Mouse (Mus musculus) CH12.LX (cell line): ENCODE measurements around the gene Fkbp10. TPM values are rescaled to one million over a fixed set of nuclear protein-coding genes. Genes with fewer than 3 reads are reported as not detected.

ENCODE experiments used
- DNase-seq: peaks from one replicate; pipeline ENCODE4 v3.0.0-alpha.2; 2013; ENCODE audit errors: extremely low read depth
- H3K27ac ChIP-seq: 2 replicates; pipeline ENCODE4 v1.5.1; 2012; ENCODE audit warnings: low read depth, mild to moderate bottlenecking, control low read depth, moderate library complexity; ENCODE audit not compliant: insufficient read depth
- H3K27me3 ChIP-seq: replicated peaks from 2 replicates; pipeline ENCODE3; 2012; ENCODE audit warnings: inconsistent platforms
- H3K36me3 ChIP-seq, 2 experiments: replicated peaks in 1 of 2; 2 replicates each; pipeline versions ENCODE3 to v1.6.1; 2012; ENCODE audit warnings: inconsistent platforms in 1 of 2, low read length in 1 of 2, mild to moderate bottlenecking in 1 of 2, mixed read lengths in 1 of 2, moderate library complexity in 1 of 2; ENCODE audit not compliant: control insufficient read depth in 1 of 2, insufficient read depth in 1 of 2
- H3K4me1 ChIP-seq, 2 experiments: 2 replicates each; pipeline ENCODE4 v1.6.1; 2012; ENCODE audit warnings: inconsistent platforms in 1 of 2, moderate library complexity in 1 of 2; ENCODE audit not compliant: insufficient read depth in 2 of 2, control insufficient read depth in 1 of 2
- H3K4me2 ChIP-seq: 2 replicates; pipeline ENCODE4 v1.6.1; 2012; ENCODE audit warnings: low read depth, mild to moderate bottlenecking, control low read depth; ENCODE audit not compliant: poor library complexity, insufficient read depth, severe bottlenecking
- H3K4me3 ChIP-seq, 3 experiments: fragments of 150-350 bp in 1 of 3; sonication (generic) in 1 of 3; replicated peaks in 1 of 3; 2 replicates each; pipeline versions ENCODE3 to v1.5.1; 2011 to 2012; ENCODE audit warnings: low read depth in 2 of 3, low read length in 2 of 3, mild to moderate bottlenecking in 2 of 3, moderate library complexity in 2 of 3, control low read depth in 1 of 3, improper control_type of control experiment in 1 of 3, inconsistent platforms in 1 of 3, mixed read lengths in 1 of 3; ENCODE audit not compliant: poor library complexity in 1 of 3
- H3K79me2 ChIP-seq: replicated peaks from 2 replicates; pipeline ENCODE4 v1.6.1; 2012; ENCODE audit warnings: mild to moderate bottlenecking, moderate library complexity; ENCODE audit not compliant: control insufficient read depth, poor library complexity, insufficient read depth, severe bottlenecking; ENCODE audit errors: extremely low read depth
- H3K9ac ChIP-seq: 2 replicates; pipeline ENCODE4 v1.6.1; 2012; ENCODE audit warnings: low read depth, mild to moderate bottlenecking, control low read depth, moderate library complexity; ENCODE audit not compliant: insufficient read depth
- H3K9me3 ChIP-seq: replicated peaks from 2 replicates; pipeline ENCODE3; 2012; ENCODE audit warnings: low read length, inconsistent platforms, mixed read lengths
- BHLHE40 ChIP-seq: IDR thresholded peaks from 2 replicates; pipeline ENCODE4 v1.6.1; 2011; ENCODE audit warnings: mild to moderate bottlenecking, low read depth, low read length, improper control_type of control experiment
- CHD1 ChIP-seq: IDR thresholded peaks from 2 replicates; pipeline ENCODE4 v1.6.1; 2012; ENCODE audit warnings: low read depth, low read length, improper control_type of control experiment, inconsistent platforms
- CHD2 ChIP-seq: IDR thresholded peaks from 2 replicates; pipeline ENCODE4 v1.6.1; 2011; ENCODE audit warnings: low read length, improper control_type of control experiment
- CTCF ChIP-seq, 2 experiments: IDR thresholded peaks in 1 of 2; conservative IDR thresholded peaks in 1 of 2; 2 replicates each; pipeline ENCODE4 v1.5.1; 2011 to 2012; ENCODE audit warnings: low read depth in 2 of 2, low read length in 2 of 2, improper control_type of control experiment in 1 of 2, inconsistent platforms in 1 of 2, mild to moderate bottlenecking in 1 of 2, moderate library complexity in 1 of 2
- ELF1 ChIP-seq: IDR thresholded peaks from 2 replicates; pipeline ENCODE4 v1.6.1; 2014; ENCODE audit warnings: low read depth, mild to moderate bottlenecking, inconsistent platforms, low read length, improper control_type of control experiment
- EP300 ChIP-seq: IDR thresholded peaks from 2 replicates; pipeline ENCODE4 v1.6.1; 2011; ENCODE audit warnings: low read length, improper control_type of control experiment
- HCFC1 ChIP-seq: IDR thresholded peaks from 2 replicates; pipeline ENCODE4 v1.6.1; 2012; ENCODE audit warnings: low read depth, mild to moderate bottlenecking, inconsistent platforms, low read length, improper control_type of control experiment
- IRF4 ChIP-seq: IDR thresholded peaks from 2 replicates; pipeline ENCODE4 v1.6.1; 2014; ENCODE audit warnings: low read depth, mild to moderate bottlenecking, inconsistent platforms, low read length, improper control_type of control experiment
- MAFK ChIP-seq: IDR thresholded peaks from 2 replicates; pipeline ENCODE4 v1.6.1; 2011; ENCODE audit warnings: low read length, improper control_type of control experiment; ENCODE audit not compliant: insufficient replicate concordance
- MEF2A ChIP-seq: IDR thresholded peaks from 2 replicates; pipeline ENCODE4 v1.6.1; 2014; ENCODE audit warnings: low read depth, mild to moderate bottlenecking, inconsistent platforms, low read length, improper control_type of control experiment, borderline replicate concordance
- NELFE ChIP-seq: IDR thresholded peaks from 2 replicates; pipeline ENCODE4 v1.6.1; 2011; ENCODE audit warnings: low read depth, low read length, improper control_type of control experiment
- NRF1 ChIP-seq: IDR thresholded peaks from 2 replicates; pipeline ENCODE4 v1.6.1; 2014; ENCODE audit warnings: low read depth, mild to moderate bottlenecking, inconsistent platforms, low read length, improper control_type of control experiment, moderate library complexity
- PAX5 ChIP-seq: IDR thresholded peaks from 2 replicates; pipeline ENCODE4 v1.6.1; 2012; ENCODE audit warnings: low read length, inconsistent platforms, mixed read lengths
- POLR2A ChIP-seq: IDR thresholded peaks from 2 replicates; pipeline ENCODE4 v1.6.1; 2011; ENCODE audit warnings: low read depth, mild to moderate bottlenecking, improper control_type of control experiment, low read length
- POLR2AphosphoS2 ChIP-seq: IDR thresholded peaks from 2 replicates; pipeline ENCODE4 v1.6.1; 2011; ENCODE audit warnings: low read depth, low read length, improper control_type of control experiment
- RAD21 ChIP-seq: IDR thresholded peaks from 2 replicates; pipeline ENCODE4 v1.6.1; 2011; ENCODE audit warnings: low read depth, mild to moderate bottlenecking, low read length, improper control_type of control experiment, moderate library complexity
- SMC3 ChIP-seq: IDR thresholded peaks from 2 replicates; pipeline ENCODE4 v1.6.1; 2011; ENCODE audit warnings: low read depth, low read length, improper control_type of control experiment
- TBP ChIP-seq: conservative IDR thresholded peaks from 2 replicates; pipeline ENCODE4 v1.6.1; 2011; ENCODE audit warnings: low read depth, low read length, improper control_type of control experiment
- TCF12 ChIP-seq: IDR thresholded peaks from 2 replicates; pipeline ENCODE4 v1.6.1; 2014; ENCODE audit warnings: low read depth, mild to moderate bottlenecking, inconsistent platforms, low read length, improper control_type of control experiment
- UBTF ChIP-seq: IDR thresholded peaks from 2 replicates; pipeline ENCODE4 v1.6.1; 2012; ENCODE audit warnings: low read depth, mild to moderate bottlenecking, inconsistent platforms, low read length, improper control_type of control experiment, moderate library complexity
- ZC3H11A ChIP-seq: IDR thresholded peaks from 2 replicates; pipeline ENCODE4 v1.6.1; 2012; ENCODE audit warnings: low read depth, mild to moderate bottlenecking, inconsistent platforms, low read length, improper control_type of control experiment
- dilution Hi-C: fragments of 300-500 bp; cut with MboI; formaldehyde crosslinking; loops from 2 replicates; pipeline ENCODE4 v1.14.3; 2020; ENCODE audit warnings: low sequenced_read_pairs; ENCODE audit not compliant: extremely low pct_unique_long_range_greater_than_20kb, extremely low pct_ligation_motif_present
- in situ Hi-C: fragments of 300-500 bp; cut with MboI; formaldehyde crosslinking; loops from 3 replicates; pipeline ENCODE4 v1.14.3; 2019; ENCODE audit warnings: low sequenced_read_pairs, low pct_ligation_motif_present, low pct_unique_long_range_greater_than_20kb, mixed read lengths
- polyA plus RNA-seq: library from polyadenylated mRNA; unstranded; fragments of >175 nt; gene quantifications from 2 replicates; pipeline ENCODE4 v1.2.1, GENCODE M21; 2012; ENCODE audit warnings: low read depth; ENCODE audit not compliant: insufficient read length
- total RNA-seq, 2 experiments: library from RNA; depleted of rRNA; stranded (reverse); fragments of 300-350 nt in 1 of 2; fragments of >200 nt in 1 of 2; gene quantifications; 2 replicates each; pipeline ENCODE4 v1.2.3; 2012 to 2014

Fkbp10 gene
- total and polyA plus RNA-seq, 3 experiments: 0.31 to 0.46 (median 0.34) TPM

DNA sequence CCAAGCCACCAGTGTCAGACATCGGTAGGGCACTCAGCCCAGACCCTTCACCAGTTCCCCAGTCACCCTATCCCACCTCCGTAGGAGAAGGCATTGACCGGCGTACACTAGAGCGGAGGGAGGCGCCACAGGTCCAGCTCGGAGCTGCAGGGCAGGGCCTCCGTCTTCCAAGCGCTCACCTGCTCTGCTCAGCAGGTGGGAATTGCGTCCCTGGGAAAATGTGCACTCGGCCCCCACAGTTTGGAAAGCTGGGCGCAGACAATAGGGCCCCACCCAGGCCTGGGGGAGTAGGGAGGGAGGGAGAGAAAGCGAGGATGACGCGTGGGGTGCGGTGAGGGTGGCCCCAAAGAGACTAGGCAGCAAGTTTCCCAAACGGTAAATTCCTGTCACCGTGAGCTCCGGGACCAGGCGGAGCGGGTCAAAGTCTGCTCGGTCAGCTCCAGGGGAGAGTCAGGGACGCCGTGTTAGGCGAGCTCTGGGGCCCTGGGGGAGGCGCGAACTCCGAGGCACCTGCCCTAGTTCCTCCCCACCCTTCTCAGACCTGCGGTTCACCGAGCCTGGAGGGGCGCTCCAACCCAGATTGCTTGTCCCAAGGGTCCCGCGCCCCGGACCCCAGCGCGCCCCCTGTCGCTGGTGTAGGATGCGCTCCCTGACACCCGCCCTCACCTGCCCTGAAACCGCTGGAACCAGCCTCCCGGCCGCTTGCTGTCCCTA, 18.5 kb upstream of the Fkbp10 start:
- no peaks in the 10 kb centered on the region for H3K36me3 ChIP-seq
- no peak for DNase-seq
- H3K9ac ChIP-seq: no peak overlapping the region
- H3K27ac ChIP-seq: no peak overlapping the region
- H3K79me2 ChIP-seq: no peaks in the 10 kb centered on the region
- H3K4me1 ChIP-seq: peaks cover 22 to 39% of the 10 kb centered on the region in 2 experiments
- H3K4me2 ChIP-seq: peak overlapping the region; percentile 69
- dilution Hi-C loops: no loop called here
- no peaks in the 10 kb centered on the region for H3K9me3 ChIP-seq
- peak overlapping the region; percentile 1 to 60 (median 26) for H3K4me3 ChIP-seq
- peaks cover 88% of the 10 kb centered on the region for H3K27me3 ChIP-seq
- TF ChIP-seq CTCF (conservative IDR thresholded peaks at IDR 0.05 in 1 of 2, IDR thresholded peaks at IDR 0.05 in 1 of 2; ENCODE audit: low read depth in 2 of 2, low read length in 2 of 2): peak in 1 of 2 experiments; percentile 59; a peak in 2 of 4 replicates
- TF ChIP-seq NRF1: no peak
- peak; percentile 13; the same call in 1 of the 2 replicates for TF ChIP-seq NELFE
- TF ChIP-seq, all 38 proteins: peak for 2
- in situ Hi-C loops: no loop called here

DNA sequence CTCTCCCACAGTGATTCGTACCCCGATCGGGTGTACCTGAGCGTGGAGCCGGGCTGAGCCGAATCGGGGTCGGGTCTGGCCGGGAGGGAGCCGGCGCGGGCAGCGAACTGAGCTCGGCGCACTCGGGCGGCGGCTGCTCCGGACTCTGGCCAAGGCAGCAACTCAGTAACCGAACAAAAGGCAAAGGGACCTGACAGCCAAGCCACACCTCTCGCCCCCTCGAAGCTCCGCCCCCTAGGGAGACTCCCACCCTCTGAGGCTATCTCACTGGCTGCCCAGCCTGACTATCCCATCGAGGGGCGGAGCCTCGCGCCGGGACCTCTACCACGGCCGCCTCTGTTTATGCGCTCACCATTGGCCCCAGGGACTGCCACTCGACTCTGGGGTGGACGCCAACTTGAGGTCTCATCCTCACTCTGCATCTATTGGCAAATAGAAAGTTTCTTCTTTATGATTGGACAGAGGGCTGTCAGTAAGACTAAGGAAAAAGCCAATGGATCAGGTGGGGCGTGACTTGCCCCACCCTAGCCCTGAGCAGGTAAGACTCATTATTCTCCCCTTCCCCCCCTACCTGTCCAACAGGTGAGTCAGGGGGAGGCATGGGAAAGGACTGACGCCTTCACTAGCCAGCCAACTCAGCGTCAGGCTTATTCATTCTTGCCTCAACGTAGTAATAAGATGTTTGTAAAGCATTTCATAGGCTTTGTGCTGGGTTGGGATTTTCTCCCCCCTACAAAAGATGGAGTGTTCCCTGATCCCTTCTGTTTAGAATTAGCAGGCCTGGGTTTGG, 17.7 kb upstream of the Fkbp10 start, which contains the start of gene Jup:
Jup (minus strand) TSS at position 164 of the 790 bp plus-strand sequence.
- peaks cover 22 to 39% of the 10 kb centered on the region in 2 experiments for H3K4me1 ChIP-seq
- peak within 1 kb of the TSS; percentile 69 for H3K4me2 ChIP-seq
- peak within 1 kb of the TSS; percentile 1 to 60 (median 26) for H3K4me3 ChIP-seq
- in situ Hi-C loops: no loop called here
- DNase-seq: peak; percentile 97
- H3K9ac ChIP-seq: no peak within 1 kb of the TSS
- dilution Hi-C loops: no loop called here
- no peak within 1 kb of the TSS for H3K27ac ChIP-seq
- H3K27me3 ChIP-seq: peaks cover 90% of the 10 kb centered on the region
- no peaks in the 10 kb centered on the region for H3K36me3 ChIP-seq
- H3K9me3 ChIP-seq: no peaks in the 10 kb centered on the region
- TF ChIP-seq NRF1: peak; percentile 59; the same call in 1 of the 2 replicates
- TF ChIP-seq PAX5: no peak
- TF ChIP-seq UBTF: peak; percentile 82
- TF ChIP-seq NELFE: peak; percentile 29; the same call in 1 of the 2 replicates
- peak; percentile 50; the same call in 1 of the 2 replicates for TF ChIP-seq IRF4
- no peak for TF ChIP-seq ZC3H11A
- TF ChIP-seq EP300: no peak
- no peak for TF ChIP-seq SMC3
- peak; percentile 43; the same call in 1 of the 2 replicates for TF ChIP-seq HCFC1
- TF ChIP-seq CHD1: no peak
- TF ChIP-seq POLR2A: peak; percentile 77
- 0 out of 2 replicates have a peak, but pooled peaks have one; percentile 51 for TF ChIP-seq TBP
- no peak for TF ChIP-seq MAFK
- TF ChIP-seq TCF12: peak; percentile 67; the same call in 1 of the 2 replicates
- TF ChIP-seq ELF1: peak; percentile 43; the same call in 1 of the 2 replicates
- no peak for TF ChIP-seq RAD21
- TF ChIP-seq MEF2A: 0 out of 2 replicates have a peak, but pooled peaks have one; percentile 32
- TF ChIP-seq POLR2AphosphoS2: no peak
- TF ChIP-seq CHD2: peak; percentile 87
- TF ChIP-seq BHLHE40: 0 out of 2 replicates have a peak, but pooled peaks have one; percentile 11
- H3K79me2 ChIP-seq: no peaks in the 10 kb centered on the region
